Mouse (Mus musculus) liver, postnatal 0 days (tissue): Measurements from ENCODE around the gene Stat1. TPM values are rescaled to one million over a fixed set of nuclear protein-coding genes. Genes with fewer than 3 reads are reported as not detected.

Experiments
- ATAC-seq: fragments of 200-750 bp; cut with Nextera tagmentation; 2 replicates; pipeline ENCODE4 v1.8.0; 2017; ENCODE audit warnings: mild to moderate bottlenecking, moderate library complexity
- DNase-seq: peaks from one replicate; pipeline ENCODE4 v3.0.0-alpha.2; 2016
- H3K27ac ChIP-seq: fragments of 300-500 bp; sonication (generic); 2 replicates; pipeline ENCODE4 v1.5.1; 2014; ENCODE audit warnings: antibody characterized with exemption, moderate library complexity, mild to moderate bottlenecking, low read depth
- H3K27me3 ChIP-seq: fragments of 300-500 bp; sonication (generic); 2 replicates; pipeline ENCODE4 v1.6.1; 2014; ENCODE audit warnings: low read length, control low read depth, mixed read lengths; ENCODE audit not compliant: insufficient read depth
- H3K36me3 ChIP-seq: fragments of 300-500 bp; sonication (generic); replicated peaks from 2 replicates; pipeline ENCODE4 v1.6.1; 2014; ENCODE audit warnings: mild to moderate bottlenecking, control low read depth, low read length, moderate library complexity, mixed read lengths; ENCODE audit not compliant: insufficient read depth
- H3K4me1 ChIP-seq: fragments of 300-500 bp; sonication (generic); 2 replicates; pipeline ENCODE4 v1.6.1; 2014; ENCODE audit warnings: antibody characterized with exemption, mild to moderate bottlenecking, control low read depth; ENCODE audit not compliant: insufficient read depth
- H3K4me2 ChIP-seq: fragments of 300-500 bp; sonication (generic); 2 replicates; pipeline ENCODE4 v1.6.1; 2014; ENCODE audit warnings: low read depth, mild to moderate bottlenecking, low read length, moderate library complexity, mixed read lengths
- H3K4me3 ChIP-seq: fragments of 300-500 bp; sonication (generic); 2 replicates; pipeline ENCODE4 v1.5.1; 2014; ENCODE audit warnings: low read depth, low read length
- H3K9ac ChIP-seq: fragments of 300-500 bp; sonication (generic); replicated peaks from 2 replicates; pipeline ENCODE4 v1.6.1; 2014; ENCODE audit warnings: mild to moderate bottlenecking, moderate library complexity
- H3K9me3 ChIP-seq: fragments of 300-500 bp; sonication (generic); 2 replicates; pipeline ENCODE4 v1.6.1; 2016; ENCODE audit warnings: mild to moderate bottlenecking, control low read depth, low read length, mixed read lengths
- CTCF ChIP-seq: sonication (generic); IDR thresholded peaks from 2 replicates; pipeline ENCODE4 v1.5.1; 2016; ENCODE audit warnings: antibody characterized with exemption, low read depth
- EP300 ChIP-seq: IDR thresholded peaks from 2 replicates; pipeline ENCODE4 v1.6.1; 2016; ENCODE audit warnings: antibody characterized with exemption, low read depth, mild to moderate bottlenecking
- WGBS: fragments of 180-500 bp; shearing (Covaris S2); extraction: QIAGEN DNeasy Blood & Tissue Kit; methylation state at CpG from one replicate; pipeline ENCODE4 v1.1.7; 2014; ENCODE audit not compliant: insufficient replicate concordance; 5-methylcytosine and 5-hydroxymethylcytosine counted together
- polyA plus RNA-seq: library from polyadenylated mRNA; unstranded; fragments of >200 nt; fragmentation: Nextera tagmentation; extraction: Ambion mirVana; gene quantifications from 2 replicates; pipeline ENCODE4 v1.2.1, GENCODE M21; 2015

Stat1 gene
- polyA plus RNA-seq, 1 experiment from 2014 or later, result 33.7 TPM

GRCm38 (mm10) chr1:52113067-52113665 lies 6.1 kb upstream of the Stat1 start:
- H3K27me3 ChIP-seq, result no peaks in the 10 kb centered on the region
- ATAC-seq (no peak; the same call in 1 of the 2 replicates), DNase-seq (no peak)
- WGBS, result 20% methylated on average over 7 of the region's 7 CpGs
- no peak for TF ChIP-seq CTCF
- TF ChIP-seq EP300, result no peak
- H3K4me1 ChIP-seq, result peaks cover 6% of the 10 kb centered on the region; the same call in 1 of the 2 replicates
- no peaks in the 10 kb centered on the region for H3K9me3 ChIP-seq
- peak overlapping the region; percentile 81 for H3K4me2 ChIP-seq
- peak overlapping the region; percentile 53 for H3K4me3 ChIP-seq
- H3K9ac ChIP-seq, result peak overlapping the region; percentile 67
- no peaks in the 10 kb centered on the region for H3K36me3 ChIP-seq
- peak overlapping the region; percentile 76 for H3K27ac ChIP-seq

- H3K4me3 ChIP-seq, result peak overlapping the region; percentile 53
- no peaks in the 10 kb centered on the region for H3K27me3 ChIP-seq
- peaks cover 8% of the 10 kb centered on the region for H3K4me1 ChIP-seq
- ATAC-seq (peak; percentile 98), DNase-seq (peak; percentile 99)
- H3K9me3 ChIP-seq, result no peaks in the 10 kb centered on the region
- WGBS, result under 1% methylated on average over 32 of the region's 32 CpGs
- TF ChIP-seq EP300 (peak; percentile 80; the same call in 1 of the 2 replicates), CTCF (peak; percentile 100)
- no peaks in the 10 kb centered on the region for H3K36me3 ChIP-seq
- peak overlapping the region; percentile 81 for H3K4me2 ChIP-seq
- H3K27ac ChIP-seq, result peak overlapping the region; percentile 76
- peak overlapping the region; percentile 67 for H3K9ac ChIP-seq
These were observed 5.6 kb upstream of the Stat1 start for GRCm38 (mm10) chr1:52113666-52114069.

DNA sequence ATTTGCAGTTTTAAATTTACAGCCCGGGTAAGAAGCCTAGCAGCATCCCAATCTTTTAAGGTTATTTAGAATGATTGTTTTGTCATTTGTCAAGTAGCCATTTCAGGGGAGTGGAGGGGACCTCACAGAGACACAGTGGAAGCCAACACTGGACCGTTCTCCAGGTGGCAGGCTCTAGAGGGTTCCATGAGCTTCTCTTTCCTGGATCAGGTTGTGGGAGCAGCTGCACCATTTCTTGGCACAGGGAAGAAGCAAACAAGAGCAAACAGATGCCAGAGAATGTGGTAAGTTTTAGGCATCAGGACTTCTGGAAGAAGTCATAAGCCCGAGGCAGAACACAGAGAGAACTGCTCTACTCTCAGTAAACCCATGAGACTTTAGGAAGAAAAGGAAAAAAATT lies 2.8 kb upstream of the Stat1 start:
- TF ChIP-seq CTCF (no peak), EP300 (no peak)
- peaks cover 2% of the 10 kb centered on the region for H3K36me3 ChIP-seq
- WGBS, result 78% methylated on average over 3 of the region's 3 CpGs
- H3K27ac ChIP-seq, result no peak overlapping the region
- ATAC-seq, result no peak
- no peak overlapping the region for H3K4me2 ChIP-seq
- H3K4me1 ChIP-seq, result peaks cover 22% of the 10 kb centered on the region
- H3K9me3 ChIP-seq, result no peaks in the 10 kb centered on the region
- no peaks in the 10 kb centered on the region for H3K27me3 ChIP-seq
- H3K9ac ChIP-seq, result no peak overlapping the region
- no peak overlapping the region for H3K4me3 ChIP-seq
- no peak for DNase-seq

DNA sequence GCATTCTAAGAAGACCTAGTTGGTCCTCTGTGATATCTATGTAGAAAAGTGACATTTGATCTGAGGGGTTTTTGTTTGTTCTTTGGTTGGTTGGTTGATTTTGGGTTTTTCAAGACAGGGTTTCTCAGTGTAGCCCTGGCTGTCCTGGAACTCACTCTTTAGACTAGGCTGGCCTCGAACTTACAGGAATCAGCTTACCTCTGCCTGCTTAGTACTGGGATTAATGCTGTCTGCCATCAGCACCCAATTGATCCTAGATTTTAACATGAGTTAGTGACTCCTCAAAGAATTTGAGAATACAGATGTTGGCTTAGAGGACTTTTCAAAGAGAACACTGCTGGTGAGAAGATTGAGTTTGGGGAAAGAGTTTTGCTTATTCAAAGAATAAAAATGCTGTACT lies 1.5 kb upstream of the Stat1 start:
- Histone ChIP-seq H3K4me3 (no peak overlapping the region), H3K4me2 (no peak overlapping the region), H3K36me3 (peaks cover 12% of the 10 kb centered on the region), H3K4me1 (peaks cover 22% of the 10 kb centered on the region), H3K27ac (no peak overlapping the region), H3K27me3 (no peaks in the 10 kb centered on the region), H3K9ac (no peak overlapping the region), H3K9me3 (no peaks in the 10 kb centered on the region)
- DNase-seq (no peak), ATAC-seq (no peak)
- 87% methylated on average over 1 of the region's 1 CpGs for WGBS
- TF ChIP-seq EP300 (no peak), CTCF (no peak)

DNA sequence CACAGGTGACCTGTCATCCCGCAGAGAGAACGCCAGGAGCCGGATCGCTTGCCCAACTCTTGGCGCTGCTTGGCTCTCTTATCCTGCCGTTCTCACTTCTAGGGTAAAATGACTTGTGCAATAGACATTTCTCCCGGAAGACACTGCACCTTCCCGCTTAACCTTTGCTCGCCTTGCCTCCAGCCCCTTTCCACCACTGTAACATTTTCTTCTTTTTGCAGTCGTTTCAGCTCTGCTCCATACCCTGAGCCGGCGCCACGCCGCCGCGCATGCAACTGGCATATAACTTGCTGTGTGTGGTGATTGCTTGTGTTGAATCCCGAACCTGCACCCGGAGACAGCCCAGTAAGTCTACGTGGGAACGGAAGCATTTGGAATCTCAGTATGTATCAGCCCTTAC lies 451 bp downstream of the Stat1 start:
- H3K9me3 ChIP-seq, result no peaks in the 10 kb centered on the region
- ATAC-seq (peak; percentile 39; the same call in 1 of the 2 replicates), DNase-seq (no peak)
- peak overlapping the region; percentile 94 for H3K27ac ChIP-seq
- WGBS, result under 1% methylated on average over 20 of the region's 20 CpGs
- peak overlapping the region; percentile 85 for H3K4me3 ChIP-seq
- peak overlapping the region; percentile 77 for H3K4me2 ChIP-seq
- peak overlapping the region; percentile 85 for H3K9ac ChIP-seq
- no peaks in the 10 kb centered on the region for H3K27me3 ChIP-seq
- peaks cover 26% of the 10 kb centered on the region for H3K36me3 ChIP-seq
- no peak for TF ChIP-seq CTCF
- no peak for TF ChIP-seq EP300
- H3K4me1 ChIP-seq, result peaks cover 16% of the 10 kb centered on the region

DNA sequence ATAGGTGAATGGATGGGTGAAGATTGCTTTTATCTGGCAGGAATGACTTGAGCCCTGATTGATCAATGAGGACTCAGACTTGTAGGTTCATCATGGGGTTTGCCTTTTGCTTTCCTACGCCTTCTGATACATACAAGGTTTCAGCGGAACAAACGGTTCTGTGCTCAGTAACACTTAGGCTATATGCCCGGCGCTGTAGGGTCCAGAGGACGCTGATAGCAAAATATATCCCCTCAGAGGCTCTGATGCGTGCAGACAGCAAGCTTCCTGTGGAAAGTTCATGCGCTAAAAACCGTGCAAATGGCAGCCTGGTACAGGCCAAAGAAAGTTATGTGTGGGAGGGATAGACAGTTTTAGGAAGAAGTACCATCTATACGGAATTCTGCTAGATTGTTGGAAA lies 951 bp downstream of the Stat1 start:
- ATAC-seq (no peak), DNase-seq (no peak)
- 19% methylated on average over 10 of the region's 10 CpGs for WGBS
- TF ChIP-seq EP300 (no peak), CTCF (no peak)
- H3K27me3 ChIP-seq, result no peaks in the 10 kb centered on the region
- H3K27ac ChIP-seq, result peak overlapping the region; percentile 94
- peak overlapping the region; percentile 85 for H3K4me3 ChIP-seq
- peak overlapping the region; percentile 77 for H3K4me2 ChIP-seq
- H3K9ac ChIP-seq, result peak overlapping the region; percentile 85
- H3K36me3 ChIP-seq, result peaks cover 30% of the 10 kb centered on the region
- peaks cover 21% of the 10 kb centered on the region for H3K4me1 ChIP-seq
- H3K9me3 ChIP-seq, result no peaks in the 10 kb centered on the region
